Mouse (Mus musculus) heart, embryonic 11.5 days (tissue): ENCODE data around the gene Speer4e. TPM values are rescaled to one million over a fixed set of nuclear protein-coding genes. Genes with fewer than 3 reads are reported as not detected.
"Not testable (repeated sequence)": the region's sequence is repeated elsewhere in the genome, so short reads cannot be mapped to it uniquely, and the experiment has no call there.

Experiments
- ATAC-seq: fragments of 200-750 bp; cut with Nextera tagmentation; replicated peaks from 2 replicates; pipeline ENCODE4 v1.8.0; 2017; ENCODE audit warnings: moderate library complexity; ENCODE audit not compliant: insufficient number of reproducible peaks, low FRiP score, low TSS enrichment
- H3K27ac ChIP-seq: fragments of 300-500 bp; sonication (generic); 2 replicates; pipeline ENCODE4 v1.5.1; 2014; ENCODE audit warnings: mild to moderate bottlenecking, low read depth, low read length
- H3K27me3 ChIP-seq: fragments of 300-500 bp; sonication (generic); 2 replicates; pipeline ENCODE4 v1.6.1; 2014; ENCODE audit warnings: mild to moderate bottlenecking, low read length, mixed read lengths; ENCODE audit not compliant: control insufficient read depth, insufficient read depth
- H3K36me3 ChIP-seq: fragments of 300-500 bp; sonication (generic); 2 replicates; pipeline ENCODE4 v1.6.1; 2014; ENCODE audit warnings: mild to moderate bottlenecking, low read length, moderate library complexity, mixed read lengths; ENCODE audit not compliant: control insufficient read depth, insufficient read depth
- H3K4me1 ChIP-seq: fragments of 300-500 bp; sonication (generic); 2 replicates; pipeline ENCODE4 v1.6.1; 2014; ENCODE audit warnings: low read length; ENCODE audit not compliant: control insufficient read depth, insufficient read depth
- H3K4me2 ChIP-seq: fragments of 300-500 bp; sonication (generic); 2 replicates; pipeline ENCODE4 v1.6.1; 2014; ENCODE audit warnings: mild to moderate bottlenecking, moderate library complexity
- H3K4me3 ChIP-seq: fragments of 300-500 bp; sonication (generic); 2 replicates; pipeline ENCODE4 v1.5.1; 2014; ENCODE audit warnings: low read depth, low read length
- H3K9ac ChIP-seq: fragments of 300-500 bp; sonication (generic); 2 replicates; pipeline ENCODE4 v1.6.1; 2014; ENCODE audit warnings: mild to moderate bottlenecking, low read depth, low read length, moderate library complexity
- H3K9me3 ChIP-seq: fragments of 300-500 bp; sonication (generic); replicated peaks from 2 replicates; pipeline ENCODE4 v1.6.1; 2016; ENCODE audit warnings: low read length; ENCODE audit not compliant: control insufficient read depth
- whole genome bisulfite sequencing: fragments of 180-500 bp; shearing (Covaris S2); extraction: QIAGEN DNeasy Blood & Tissue Kit; methylation state at CpG from one replicate; pipeline ENCODE4 v1.1.7; 2014; ENCODE audit not compliant: insufficient replicate concordance; 5-methylcytosine and 5-hydroxymethylcytosine counted together
- polyA plus RNA-seq: library from polyadenylated mRNA; unstranded; fragments of >200 nt; fragmentation: Nextera tagmentation; extraction: Ambion mirVana; gene quantifications from 2 replicates; pipeline ENCODE4 v1.2.1, GENCODE M21; 2014

Gene Speer4e
- not detected in 2 replicates for polyA plus RNA-seq

GRCm38 (mm10) chr5:14938329-14938728 lies at the start of gene Speer4e:
TSS of gene Speer4e (minus strand) at chr5:14938429.
- H3K9ac ChIP-seq, H3K9me3 ChIP-seq, ATAC-seq, H3K4me3 ChIP-seq, H3K27ac ChIP-seq, H3K4me2 ChIP-seq, H3K4me1 ChIP-seq, H3K36me3 ChIP-seq, H3K27me3 ChIP-seq: not testable (repeated sequence)
- 72% methylated on average over 1 of the region's 1 CpGs for WGBS

- peak; percentile 75; the same call in 1 of the 2 replicates for ATAC-seq
- H3K27me3 ChIP-seq, H3K4me3 ChIP-seq, H3K9me3 ChIP-seq, H3K4me2 ChIP-seq, H3K4me1 ChIP-seq, H3K27ac ChIP-seq, H3K36me3 ChIP-seq, H3K9ac ChIP-seq: not testable (repeated sequence)
- WGBS: 35% methylated on average over 5 of the region's 6 CpGs
These were observed 48.6 kb upstream of the Speer4e start for GRCm38 (mm10) chr5:14986649-14987387.

GRCm38 (mm10) chr5:14978835-14979234 lies 40.6 kb upstream of the Speer4e start, which contains the start of gene Gm10354:
TSS of gene Gm10354 (minus strand) at chr5:14978935.
- no CpG with 5 or more reads among the region's 1 CpGs for WGBS
- H3K4me3 ChIP-seq, H3K4me2 ChIP-seq, H3K27me3 ChIP-seq, H3K4me1 ChIP-seq, H3K36me3 ChIP-seq, H3K9ac ChIP-seq, ATAC-seq, H3K27ac ChIP-seq, H3K9me3 ChIP-seq: not testable (repeated sequence)

- H3K36me3 ChIP-seq, H3K4me3 ChIP-seq, H3K9ac ChIP-seq, H3K4me2 ChIP-seq, H3K27ac ChIP-seq, ATAC-seq, H3K27me3 ChIP-seq, H3K9me3 ChIP-seq, H3K4me1 ChIP-seq: not testable (repeated sequence)
- 66% methylated on average over 4 of the region's 4 CpGs for WGBS
These were observed 39.1 kb upstream of the Speer4e start for GRCm38 (mm10) chr5:14977368-14977767.

- H3K4me3 ChIP-seq, H3K4me1 ChIP-seq, H3K27ac ChIP-seq, H3K27me3 ChIP-seq, ATAC-seq, H3K36me3 ChIP-seq, H3K4me2 ChIP-seq, H3K9ac ChIP-seq, H3K9me3 ChIP-seq: not testable (repeated sequence)
- WGBS: 62% methylated on average over 3 of the region's 4 CpGs
These were observed 37.1 kb upstream of the Speer4e start for GRCm38 (mm10) chr5:14975294-14975693.

- not testable (repeated sequence) for H3K4me3 ChIP-seq, H3K9me3 ChIP-seq, H3K4me2 ChIP-seq, H3K9ac ChIP-seq, H3K36me3 ChIP-seq, ATAC-seq, H3K27me3 ChIP-seq, H3K27ac ChIP-seq, H3K4me1 ChIP-seq
- WGBS: 77% methylated on average over 3 of the region's 3 CpGs
These were observed 34.6 kb upstream of the Speer4e start for GRCm38 (mm10) chr5:14972841-14973240.

- H3K9ac ChIP-seq, H3K27me3 ChIP-seq, ATAC-seq, H3K4me2 ChIP-seq, H3K9me3 ChIP-seq, H3K4me3 ChIP-seq, H3K4me1 ChIP-seq, H3K36me3 ChIP-seq, H3K27ac ChIP-seq: not testable (repeated sequence)
- WGBS: 76% methylated on average over 13 of the region's 13 CpGs
These were observed 25.6 kb upstream of the Speer4e start for GRCm38 (mm10) chr5:14963821-14964220.

GRCm38 (mm10) chr5:14961502-14961901 lies 23.3 kb upstream of the Speer4e start:
- H3K4me2 ChIP-seq, H3K4me1 ChIP-seq, H3K4me3 ChIP-seq, H3K9me3 ChIP-seq, H3K27me3 ChIP-seq, H3K9ac ChIP-seq, H3K27ac ChIP-seq, H3K36me3 ChIP-seq: not testable (repeated sequence)
- ATAC-seq: peak; percentile 77; the same call in 1 of the 2 replicates
- WGBS: 76% methylated on average over 4 of the region's 4 CpGs
